Mouse (Mus musculus) heart, embryonic 14.5 days (tissue): ENCODE measurements around the gene Bglap. TPM values are rescaled to one million over a fixed set of nuclear protein-coding genes. Genes with fewer than 3 reads are reported as not detected.

Experiments used
- polyA plus RNA-seq: library from polyadenylated mRNA; unstranded; fragments of >200 nt; fragmentation: Nextera tagmentation; extraction: Ambion mirVana; gene quantifications from 2 replicates; pipeline ENCODE4 v1.2.1, GENCODE M21; 2014

The Bglap gene
- polyA plus RNA-seq, 1 experiment from 2014 or later: not detected

Other genes starting within 250 kb of the Bglap start
- 52.1 and 52.7 TPM in 2 replicates for gene Mef2d, start 242.1 kb downstream of the Bglap start, polyA plus RNA-seq
- gene Rhbg, start 129.8 kb downstream of the Bglap start, polyA plus RNA-seq: not detected in 2 replicates
- gene Gm38392, start 97.3 kb downstream of the Bglap start, polyA plus RNA-seq: 0.23 TPM in 1 of 2 replicates, not detected in the other
- gene Tsacc, start 87.5 kb downstream of the Bglap start, polyA plus RNA-seq: 12.2 and 14.4 TPM in 2 replicates
- gene Cct3, start 87.3 kb downstream of the Bglap start, polyA plus RNA-seq: 386 and 393 TPM in 2 replicates
- gene Glmp, start 59.4 kb downstream of the Bglap start, polyA plus RNA-seq: 98.1 and 126 TPM in 2 replicates
- gene Tmem79, start 48.3 kb downstream of the Bglap start, polyA plus RNA-seq: 1.1 TPM in 2 replicates
- 30.9 and 34.3 TPM in 2 replicates for gene Smg5, start 48.2 kb downstream of the Bglap start, polyA plus RNA-seq
- gene Paqr6, start 19.9 kb downstream of the Bglap start, polyA plus RNA-seq: 3.0 and 3.3 TPM in 2 replicates
- gene Bglap3, start 11.7 kb downstream of the Bglap start, polyA plus RNA-seq: not detected in 2 replicates
- not detected in 2 replicates for gene Bglap2, start 5.8 kb downstream of the Bglap start, polyA plus RNA-seq
- gene Pmf1, start 25.9 kb upstream of the Bglap start, polyA plus RNA-seq: 94.3 and 95.5 TPM in 2 replicates
- 12.3 and 14.3 TPM in 2 replicates for gene Slc25a44, start 40.7 kb upstream of the Bglap start, polyA plus RNA-seq
- gene Sema4a, start 76.7 kb upstream of the Bglap start, polyA plus RNA-seq: 0.94 and 1.4 TPM in 2 replicates
- gene Lmna, start 125.5 kb upstream of the Bglap start, polyA plus RNA-seq: 76.7 and 84.1 TPM in 2 replicates
- 9.0 and 11.0 TPM in 2 replicates for gene Mex3a, start 147.9 kb upstream of the Bglap start, polyA plus RNA-seq
- gene Rab25, start 163.8 kb upstream of the Bglap start, polyA plus RNA-seq: 0.30 TPM in 1 of 2 replicates, not detected in the other
- 75.6 and 87.5 TPM in 2 replicates for gene Lamtor2, start 168.6 kb upstream of the Bglap start, polyA plus RNA-seq
- gene Ubqln4, start 169.3 kb upstream of the Bglap start, polyA plus RNA-seq: 37.4 and 37.5 TPM in 2 replicates
- 178 and 181 TPM in 2 replicates for gene Ssr2, start 191.4 kb upstream of the Bglap start, polyA plus RNA-seq
- 92.6 and 94.2 TPM in 2 replicates for gene Arhgef2, start 221.5 kb upstream of the Bglap start, polyA plus RNA-seq